Mouse (Mus musculus): ENCODE data around the gene Dbx1.

The Dbx1 gene

DNA sequence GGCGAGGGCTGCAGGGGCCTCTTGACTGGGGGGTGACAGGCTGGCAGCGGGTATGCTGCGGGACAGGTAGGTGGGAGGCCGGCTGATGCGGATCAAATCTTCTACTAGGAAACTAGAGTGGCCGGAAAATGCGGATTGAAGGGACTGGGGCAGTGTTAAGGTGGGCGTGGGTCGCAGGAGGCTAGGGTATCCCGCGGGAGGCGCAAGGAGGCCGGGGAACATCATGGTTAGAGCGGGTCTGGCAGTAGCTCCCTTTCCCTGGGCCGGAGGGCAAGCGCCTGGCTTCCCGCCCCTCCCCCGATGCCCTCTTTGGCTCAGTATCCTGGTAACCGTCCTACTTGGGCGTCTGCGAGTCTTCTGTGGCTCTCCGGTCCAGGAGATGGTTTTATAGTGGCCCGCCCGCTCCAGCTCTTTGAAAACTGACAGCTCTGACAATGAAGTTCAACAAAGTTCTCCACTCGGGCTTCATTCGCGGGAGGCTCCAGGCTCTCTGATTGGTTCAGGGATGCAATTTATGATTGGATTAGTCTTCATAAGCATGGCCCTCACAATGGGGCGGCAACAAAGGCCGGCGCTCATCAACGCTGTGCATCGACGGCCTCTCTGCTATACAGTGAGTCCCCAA is at the start of gene Dbx1:
Gene Dbx1 (minus strand): TSS at position 359 of the 625 bp plus-strand sequence.
- in situ Hi-C loops (cut with MboI, MseI): no loop called here

DNA sequence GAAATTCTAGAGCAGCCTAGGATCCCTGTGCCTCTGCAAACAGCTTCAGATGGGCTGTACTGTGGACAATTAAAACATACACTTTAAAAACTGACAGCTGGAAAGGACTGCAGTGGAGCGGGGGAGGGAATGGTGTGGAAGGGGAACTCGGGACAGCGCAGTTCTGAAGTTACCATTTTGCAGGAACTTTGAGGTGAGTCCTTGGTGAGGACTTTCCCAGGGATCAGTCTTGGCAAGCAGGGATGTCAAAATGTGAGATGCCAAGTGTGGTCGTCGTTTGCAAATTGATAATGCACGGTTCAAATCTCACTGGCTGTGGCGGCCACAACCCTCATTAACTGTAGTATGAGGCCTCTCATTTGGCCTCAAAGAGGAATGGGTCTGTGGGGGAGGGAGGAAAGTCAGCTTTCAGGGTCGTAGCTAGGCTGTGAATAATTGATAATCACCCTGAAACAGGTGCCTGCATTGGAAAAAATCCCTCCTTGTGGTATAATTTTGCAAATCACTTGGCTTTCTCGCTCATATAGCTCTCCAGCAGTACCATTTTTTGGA is 42.3 kb upstream of the Dbx1 start:
- in situ Hi-C loops (cut with MboI, MseI): no loop called here

GRCm38 (mm10) chr7:49678100-49678825 is 41.6 kb upstream of the Dbx1 start:
- in situ Hi-C loops (cut with MboI, MseI): no loop called here

GRCm38 (mm10) chr7:49677166-49677565 is 40.5 kb upstream of the Dbx1 start:
- in situ Hi-C loops (cut with MboI, MseI): no loop called here

GRCm38 (mm10) chr7:49676627-49677026 is 40.0 kb upstream of the Dbx1 start:
- in situ Hi-C loops (cut with MboI, MseI): no loop called here

DNA sequence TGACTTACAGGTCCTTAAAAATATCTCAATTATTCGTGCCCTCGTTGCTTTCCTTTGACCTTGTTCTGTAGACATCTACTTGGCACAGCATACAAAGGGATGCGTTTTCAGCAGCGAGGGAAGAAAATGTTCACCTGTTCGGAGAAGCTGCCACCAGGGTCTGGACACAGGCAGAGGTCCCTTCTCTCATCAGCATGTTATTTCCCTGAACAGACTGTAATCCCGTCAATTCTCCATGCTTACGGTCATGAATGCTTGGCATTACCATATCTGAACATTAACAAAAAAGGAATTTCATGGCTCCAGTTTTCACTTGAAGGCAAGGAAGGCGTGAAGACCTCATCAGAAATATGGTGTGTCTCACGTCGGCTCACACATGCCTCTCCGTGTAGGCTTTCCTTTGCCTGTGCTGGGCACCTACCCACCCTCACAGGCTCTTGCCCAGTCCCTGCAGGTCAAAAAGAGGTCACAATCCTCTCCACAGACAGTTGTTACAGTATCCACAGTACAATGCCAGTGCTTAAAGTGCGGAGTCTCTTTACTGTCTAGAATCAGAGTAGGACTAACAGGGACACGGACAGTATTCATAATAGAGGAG is 31.7 kb upstream of the Dbx1 start:
- in situ Hi-C loops (cut with MboI, MseI): no loop called here

DNA sequence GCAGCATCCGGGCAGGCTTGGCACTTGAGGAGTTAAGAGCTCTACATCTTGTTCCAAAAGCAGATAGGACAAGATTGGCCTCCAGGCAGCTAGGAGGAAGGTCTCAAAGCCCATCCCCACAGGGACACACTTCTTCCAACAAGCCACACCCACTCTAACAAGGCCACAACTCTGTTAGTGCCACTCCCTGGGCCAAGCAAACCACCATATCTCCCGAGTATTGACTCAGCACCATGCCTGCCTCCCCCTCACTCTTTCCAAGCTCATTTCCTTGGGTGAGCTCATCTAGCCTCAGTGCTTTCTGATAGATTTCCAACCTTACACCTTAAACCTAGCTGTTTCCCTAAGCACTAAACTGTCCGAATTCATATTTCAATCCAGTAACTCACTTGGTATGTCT is 26.9 kb upstream of the Dbx1 start:
- in situ Hi-C loops (cut with MboI, MseI): loop anchor here (5.0 kb wide), 1 partner anchor 39 kb away; no protein-coding TSS in a partner anchor

DNA sequence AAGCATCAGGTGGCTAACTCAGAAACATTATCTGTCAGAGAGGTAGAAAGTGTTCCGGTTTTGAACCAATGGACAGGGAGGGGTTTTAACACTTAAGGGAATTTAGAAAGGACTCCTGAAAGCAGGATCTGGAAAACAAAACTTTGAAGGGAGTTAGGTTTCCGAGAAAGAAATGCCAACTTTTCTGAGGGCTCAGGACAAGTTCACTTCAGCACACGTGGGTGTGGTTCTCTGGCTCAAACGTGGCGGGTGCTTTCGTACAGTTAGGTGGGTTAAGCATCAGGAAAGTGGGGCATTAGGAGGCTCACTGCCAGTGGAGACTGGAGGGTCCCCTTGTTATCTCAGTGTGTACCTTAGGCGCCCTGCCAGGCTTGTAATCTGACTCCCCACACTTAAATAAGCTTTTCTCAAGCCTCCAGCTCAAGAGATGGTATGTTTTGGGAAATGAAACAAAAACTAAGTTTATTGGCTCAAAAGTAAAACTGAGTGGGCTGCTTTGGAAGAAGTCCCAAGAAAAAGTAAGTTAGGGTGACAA is 25.9 kb upstream of the Dbx1 start:
- in situ Hi-C loops (cut with MboI, MseI): loop anchor here (5.0 kb wide), 1 partner anchor 40 kb away; no protein-coding TSS in a partner anchor

DNA sequence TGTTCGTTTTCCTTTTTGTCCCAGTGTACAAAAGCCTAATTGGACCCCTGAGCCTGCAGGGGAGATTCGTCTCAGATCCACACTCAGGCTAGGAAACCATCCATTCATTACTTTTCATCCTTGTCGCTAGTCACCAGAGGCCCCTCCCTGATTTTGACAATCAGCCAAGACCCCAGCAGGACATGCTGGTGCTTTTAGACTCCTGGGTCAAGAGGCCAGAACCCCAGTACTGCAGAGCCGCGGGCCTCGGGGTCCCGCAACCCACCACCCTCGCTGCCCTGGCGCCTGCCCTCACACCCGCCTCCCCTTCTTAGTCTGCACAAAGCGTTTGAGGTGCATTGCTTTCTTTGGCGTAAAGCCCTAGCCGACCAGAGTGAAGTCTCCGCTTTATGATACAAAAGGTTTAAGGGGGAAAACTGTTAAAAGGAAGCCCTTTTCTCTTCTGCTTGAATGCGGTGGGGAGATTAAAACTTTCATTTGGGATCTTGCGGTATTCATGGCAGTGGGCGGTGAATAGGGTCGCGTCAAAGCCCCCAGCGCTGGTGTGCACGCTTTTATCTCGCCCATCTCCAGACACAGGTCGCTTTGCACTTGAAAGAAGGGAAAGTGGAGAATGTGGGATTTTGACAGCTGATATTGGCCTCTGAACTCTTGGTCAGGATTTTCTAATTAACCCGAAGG is 25.3 kb upstream of the Dbx1 start:
- in situ Hi-C loops (cut with MboI, MseI): loop anchor here (5.0 kb wide), 1 partner anchor 40 kb away; no protein-coding TSS in a partner anchor

GRCm38 (mm10) chr7:49640709-49641305 is 4.2 kb upstream of the Dbx1 start:
- in situ Hi-C loops (cut with MboI, MseI): no loop called here

- in situ Hi-C loops (cut with MboI, MseI): no loop called here
These were observed 3.4 kb upstream of the Dbx1 start for GRCm38 (mm10) chr7:49639864-49640708.

DNA sequence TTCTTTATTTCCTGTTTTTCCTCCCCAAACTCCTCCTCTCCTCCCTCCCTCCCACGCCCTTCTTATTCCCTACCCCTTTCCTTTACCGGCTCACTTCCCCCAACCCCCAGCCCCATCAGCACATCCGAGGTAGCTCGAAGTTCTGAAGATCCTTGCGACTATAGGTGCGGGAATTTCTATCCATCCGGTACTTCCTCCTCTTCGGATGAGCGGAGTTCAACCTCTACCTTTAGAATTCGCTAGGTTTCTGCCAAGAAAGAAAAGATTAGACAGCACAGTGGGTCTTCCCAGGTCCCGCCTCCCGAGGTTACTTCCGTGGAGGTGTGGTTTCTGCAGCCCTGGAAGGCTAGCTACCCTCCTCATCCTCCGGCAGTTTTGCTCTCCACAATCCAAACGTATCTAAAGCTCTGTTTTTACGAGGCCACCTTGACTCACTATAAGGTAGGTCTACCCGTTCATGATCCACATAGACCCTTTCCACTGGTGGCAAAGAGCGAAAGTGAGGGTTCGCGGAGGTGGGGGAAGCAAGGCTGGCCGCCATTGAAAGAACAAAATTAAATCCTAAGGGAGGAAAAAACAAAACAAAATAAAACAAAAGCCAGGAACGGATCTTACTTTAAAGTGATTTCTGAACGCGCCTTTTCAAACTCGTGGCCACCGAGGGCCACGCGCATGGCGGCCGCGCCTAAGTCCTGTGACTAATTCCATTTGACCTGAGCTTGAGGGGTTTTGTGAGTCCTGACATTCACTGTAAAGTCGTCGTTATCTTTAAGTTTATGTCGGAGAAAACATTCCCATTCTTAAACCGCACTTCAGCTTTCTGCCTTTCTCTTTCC is 2.5 kb upstream of the Dbx1 start:
- in situ Hi-C loops (cut with MboI, MseI): no loop called here

DNA sequence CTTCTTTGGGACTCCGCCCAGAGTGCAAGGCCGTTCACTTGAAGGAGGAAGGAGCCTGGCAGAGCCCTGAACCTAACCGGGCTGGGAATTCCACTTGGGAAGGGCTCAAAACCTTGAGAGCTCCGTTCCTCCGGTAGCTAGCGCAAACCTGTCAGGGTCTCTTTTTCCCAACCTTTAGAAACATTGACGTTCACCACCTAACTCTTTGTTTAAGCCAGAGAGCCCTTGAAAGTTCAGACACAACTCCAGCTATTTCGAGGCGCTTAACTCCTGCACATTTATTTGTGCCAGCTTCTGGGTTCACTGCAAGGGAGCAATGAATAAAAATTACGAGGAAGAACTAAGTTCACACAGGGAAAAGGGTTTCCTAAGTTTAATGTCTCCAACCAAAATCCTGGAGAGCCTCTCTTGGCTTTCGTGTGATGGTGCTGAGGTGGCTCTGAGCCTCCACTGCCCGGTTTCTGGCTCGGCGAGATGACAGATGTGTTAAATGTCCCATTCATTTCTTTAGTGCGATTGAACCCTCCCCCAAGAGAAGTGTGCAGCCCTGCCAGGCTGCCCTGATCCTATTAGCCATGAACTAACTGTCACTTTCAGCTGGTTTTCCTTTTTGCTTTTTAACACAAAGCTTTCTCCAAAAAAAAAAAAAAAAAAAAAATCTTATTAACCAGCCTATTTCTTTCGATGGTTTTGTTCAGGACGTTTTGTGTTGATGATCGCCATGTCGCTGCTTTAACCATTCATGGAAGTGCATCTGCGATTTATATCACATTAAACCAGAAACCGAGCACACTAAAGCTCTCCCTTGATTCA is 1.4 kb upstream of the Dbx1 start:
- in situ Hi-C loops (cut with MboI, MseI): no loop called here

DNA sequence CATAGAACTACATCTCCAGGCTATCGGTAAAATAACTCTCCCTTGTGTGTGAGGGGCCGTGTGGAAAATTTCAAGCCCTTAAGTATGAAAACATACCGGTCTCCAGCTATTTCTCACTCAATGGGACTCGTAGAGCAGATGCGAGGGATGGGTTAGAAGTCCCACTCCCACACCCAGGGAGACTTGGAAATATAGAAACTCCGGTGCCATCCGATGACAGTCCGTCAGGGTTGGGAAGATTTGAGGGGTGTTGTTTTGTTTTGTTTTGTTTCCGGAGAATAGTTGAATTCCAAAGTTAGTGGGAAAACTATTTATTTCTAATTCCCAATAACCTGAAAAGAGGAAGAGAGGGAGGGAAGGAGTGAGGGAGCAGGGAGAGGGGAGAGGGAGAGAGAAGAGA is 632 bp upstream of the Dbx1 start:
- in situ Hi-C loops (cut with MboI, MseI): no loop called here

DNA sequence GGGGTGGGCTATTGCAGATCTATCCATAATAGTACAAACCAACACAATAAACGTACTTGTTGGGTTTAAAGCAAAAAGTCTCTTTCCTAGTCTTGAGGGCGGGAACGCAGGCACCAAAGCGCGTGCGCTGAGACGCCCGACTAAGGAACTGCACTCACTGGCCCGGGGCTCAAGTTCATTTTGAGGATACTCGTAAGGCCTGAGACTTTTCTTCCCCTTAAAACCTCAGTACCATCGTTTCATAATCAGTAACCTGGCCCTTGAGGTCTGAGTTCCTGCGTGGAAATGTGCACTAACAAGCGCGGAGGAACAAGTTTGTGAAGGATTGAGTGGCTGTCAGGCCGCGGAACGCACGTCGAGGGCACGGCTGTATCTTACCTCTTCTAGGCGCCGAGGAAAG is 678 bp downstream of the Dbx1 start:
- in situ Hi-C loops (cut with MboI, MseI): no loop called here

- in situ Hi-C loops (cut with MboI, MseI): no loop called here
These were observed 1.5 kb downstream of the Dbx1 start for GRCm38 (mm10) chr7:49635074-49635621.

DNA sequence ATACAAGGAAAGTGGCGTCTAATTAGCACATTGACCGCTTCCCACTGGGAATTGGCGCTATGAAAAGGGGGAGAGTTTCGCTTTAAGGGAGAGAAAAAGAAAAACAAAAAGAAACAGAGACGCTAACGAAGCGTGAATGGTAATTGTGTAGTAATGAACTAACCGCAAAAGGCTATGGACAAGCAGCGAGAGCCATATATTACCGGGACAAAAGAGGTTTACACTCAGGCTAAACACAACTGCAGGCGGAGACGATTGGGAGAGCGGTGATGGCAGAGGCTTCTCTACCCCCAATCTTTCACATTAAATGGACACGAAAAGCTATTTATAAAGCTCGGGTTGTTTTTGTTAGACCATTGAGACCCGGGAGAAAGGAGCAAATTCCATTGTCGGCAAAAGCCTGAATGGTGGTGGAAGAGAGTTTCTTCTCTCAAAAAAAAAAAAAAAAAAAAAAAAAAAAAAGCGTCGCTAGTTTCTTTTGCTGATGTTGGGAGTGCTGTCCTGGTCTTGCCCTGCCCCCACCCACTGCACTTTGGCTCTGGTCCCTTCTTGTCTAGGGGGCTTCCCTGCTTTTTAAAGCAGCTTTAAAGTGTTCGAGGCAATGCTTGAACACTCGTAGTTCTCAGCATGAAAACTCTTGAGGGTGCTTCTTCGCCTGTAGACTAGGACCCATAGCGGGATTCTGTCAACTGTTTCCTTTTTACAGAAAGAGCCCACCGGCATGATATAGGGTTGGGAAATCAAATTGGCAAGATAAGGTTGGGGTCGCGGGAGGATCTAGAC is 2.2 kb downstream of the Dbx1 start:
- in situ Hi-C loops (cut with MboI, MseI): no loop called here

All from regulatory T cell (primary cell).